Mouse (Mus musculus) heart, embryonic 10.5 days (tissue): Measurements from ENCODE around the gene Fam71e2. TPM values are rescaled to one million over a fixed set of nuclear protein-coding genes. Genes with fewer than 3 reads are reported as not detected.
A peak's percentile ranks its signal among the peaks of the same experiment; 100 is the strongest.

Source experiments
- DNase-seq: peaks from one replicate; pipeline ENCODE4 v3.0.0-alpha.2; 2017; ENCODE audit warnings: low spot score
- H3K27ac ChIP-seq: fragments of 300-500 bp; sonication (generic); 2 replicates; pipeline ENCODE4 v1.5.1; 2016; ENCODE audit warnings: mild to moderate bottlenecking
- H3K27me3 ChIP-seq: fragments of 300-500 bp; sonication (generic); 2 replicates; pipeline ENCODE4 v1.6.1; 2016; ENCODE audit warnings: mild to moderate bottlenecking; ENCODE audit not compliant: poor library complexity, insufficient read depth, severe bottlenecking
- H3K36me3 ChIP-seq: fragments of 300-500 bp; sonication (generic); 2 replicates; pipeline ENCODE4 v1.6.1; 2016; ENCODE audit warnings: mild to moderate bottlenecking, moderate library complexity
- H3K4me1 ChIP-seq: fragments of 300-500 bp; sonication (generic); 2 replicates; pipeline ENCODE4 v1.6.1; 2016; ENCODE audit warnings: mild to moderate bottlenecking
- H3K4me3 ChIP-seq: fragments of 300-500 bp; sonication (generic); 2 replicates; pipeline ENCODE4 v1.5.1; 2016; ENCODE audit warnings: mild to moderate bottlenecking, moderate library complexity
- H3K9me3 ChIP-seq: fragments of 300-500 bp; sonication (generic); 2 replicates; pipeline ENCODE4 v1.6.1; 2016; ENCODE audit warnings: mild to moderate bottlenecking, moderate library complexity
- WGBS: fragments of 180-500 bp; shearing (Covaris S2); methylation state at CpG from one replicate; pipeline ENCODE4 v1.1.7; 2016; 5-methylcytosine and 5-hydroxymethylcytosine counted together
- polyA plus RNA-seq: library from polyadenylated mRNA; unstranded; fragments of >200 nt; fragmentation: Nextera tagmentation; extraction: Ambion mirVana; gene quantifications from 2 replicates; pipeline ENCODE4 v1.2.1, GENCODE M21; 2016

Fam71e2 gene
- polyA plus RNA-seq, 1 experiment from 2014 or later = not detected

- 0 out of 2 replicates have a peak overlapping the region, but pooled peaks have one; percentile 19 for H3K4me3 ChIP-seq
- WGBS = 39% methylated on average over 18 of the region's 18 CpGs
- H3K9me3 ChIP-seq = no peaks in the 10 kb centered on the region
- 0 out of 2 replicates have a peak, but pooled peaks cover 2% of the 10 kb centered on the region for H3K4me1 ChIP-seq
- H3K36me3 ChIP-seq = peaks cover 73% of the 10 kb centered on the region
- DNase-seq = no peak
- H3K27me3 ChIP-seq = no peaks in the 10 kb centered on the region
- no peak overlapping the region for H3K27ac ChIP-seq
These were observed 66.0 kb downstream of the Fam71e2 start for GRCm38 (mm10) chr7:4705098-4705497.

Other genes with a start within 250 kb of the Fam71e2 start
- 960 and 1,463 TPM in 2 replicates for gene Tnni3, start 247.1 kb downstream of the Fam71e2 start, polyA plus RNA-seq
- gene Dnaaf3, start 238.8 kb downstream of the Fam71e2 start, polyA plus RNA-seq = 0.63 and 0.65 TPM in 2 replicates
- 1.0 and 2.8 TPM in 2 replicates for gene Syt5, start 223.8 kb downstream of the Fam71e2 start, polyA plus RNA-seq
- gene Ptprh, start 167.3 kb downstream of the Fam71e2 start, polyA plus RNA-seq = not detected in 2 replicates
- 2.8 and 4.4 TPM in 2 replicates for gene Tmem86b, start 139.9 kb downstream of the Fam71e2 start, polyA plus RNA-seq
- 8.7 and 16.0 TPM in 2 replicates for gene Ppp6r1, start 112.3 kb downstream of the Fam71e2 start, polyA plus RNA-seq
- 105 and 118 TPM in 2 replicates for gene Hspbp1, start 86.2 kb downstream of the Fam71e2 start, polyA plus RNA-seq
- 0.89 and 1.0 TPM in 2 replicates for gene Brsk1, start 80.7 kb downstream of the Fam71e2 start, polyA plus RNA-seq
- not detected in 2 replicates for gene Tmem150b, start 46.1 kb downstream of the Fam71e2 start, polyA plus RNA-seq
- 76.1 and 77.6 TPM in 2 replicates for gene Kmt5c, start 31.2 kb downstream of the Fam71e2 start, polyA plus RNA-seq
- 37.6 and 42.2 TPM in 2 replicates for gene Cox6b2, start 18.2 kb downstream of the Fam71e2 start, polyA plus RNA-seq
- 0.15 and 0.20 TPM in 2 replicates for gene Il11, start 11.6 kb upstream of the Fam71e2 start, polyA plus RNA-seq
- gene Tmem190, start 11.6 kb upstream of the Fam71e2 start, polyA plus RNA-seq = 0.34 TPM in 1 of 2 replicates, not detected in the other
- gene Tmem238, start 18.4 kb upstream of the Fam71e2 start, polyA plus RNA-seq = 4.7 and 6.3 TPM in 2 replicates
- gene Rpl28, start 21.6 kb upstream of the Fam71e2 start, polyA plus RNA-seq = 314 and 329 TPM in 2 replicates
- gene Ube2s, start 41.3 kb upstream of the Fam71e2 start, polyA plus RNA-seq = 337 and 447 TPM in 2 replicates
- 0.14 TPM in 1 of 2 replicates, not detected in the other for gene Shisa7, start 73.4 kb upstream of the Fam71e2 start, polyA plus RNA-seq
- gene Isoc2b, start 99.0 kb upstream of the Fam71e2 start, polyA plus RNA-seq = 3.9 TPM in 2 replicates
- 1.3 TPM in 2 replicates for gene Isoc2a, start 105.9 kb upstream of the Fam71e2 start, polyA plus RNA-seq
- 0.18 and 0.36 TPM in 2 replicates for gene Gm36210, start 135.2 kb upstream of the Fam71e2 start, polyA plus RNA-seq
- 2.9 and 3.5 TPM in 2 replicates for gene Zfp628, start 143.9 kb upstream of the Fam71e2 start, polyA plus RNA-seq
- gene Nat14, start 150.7 kb upstream of the Fam71e2 start, polyA plus RNA-seq = 4.3 and 5.5 TPM in 2 replicates
- gene Ssc5d, start 154.5 kb upstream of the Fam71e2 start, polyA plus RNA-seq = 1.2 and 1.6 TPM in 2 replicates
- gene Sbk2, start 193.1 kb upstream of the Fam71e2 start, polyA plus RNA-seq = 1.8 and 2.3 TPM in 2 replicates
- gene Sbk3, start 199.9 kb upstream of the Fam71e2 start, polyA plus RNA-seq = 0.39 and 0.43 TPM in 2 replicates
- 21.6 and 29.2 TPM in 2 replicates for gene Zfp579, start 224.9 kb upstream of the Fam71e2 start, polyA plus RNA-seq
- gene Zfp524, start 243.1 kb upstream of the Fam71e2 start, polyA plus RNA-seq = 10.0 and 11.4 TPM in 2 replicates
- 36.1 and 43.5 TPM in 2 replicates for gene Fiz1, start 243.4 kb upstream of the Fam71e2 start, polyA plus RNA-seq
- 0.72 TPM in 1 of 2 replicates, not detected in the other for gene Gm44973, start 244.2 kb upstream of the Fam71e2 start, polyA plus RNA-seq
- 3.8 and 4.4 TPM in 2 replicates for gene Zfp865, start 249.1 kb upstream of the Fam71e2 start, polyA plus RNA-seq
- 1.4 and 4.7 TPM in 2 replicates for gene Ccdc106, start 249.3 kb upstream of the Fam71e2 start, polyA plus RNA-seq